Mouse (Mus musculus) CH12F3 (cell line): Measurements from ENCODE around the gene Cdkal1.

ENCODE experiments used
- in situ Hi-C: fragments of 300-500 bp; cut with MboI; formaldehyde crosslinking; loops from 2 replicates; pipeline ENCODE4 v1.14.3; 2020; ENCODE audit warnings: low sequenced_read_pairs

Cdkal1 gene

GRCm38 (mm10) chr13:29599646-29600045, 255.8 kb downstream of the Cdkal1 start:
- in situ Hi-C loops: loop anchor here (10.0 kb wide), 2 partner anchors 235 to 645 kb away; partner anchors contain the start of gene Sox4

DNA sequence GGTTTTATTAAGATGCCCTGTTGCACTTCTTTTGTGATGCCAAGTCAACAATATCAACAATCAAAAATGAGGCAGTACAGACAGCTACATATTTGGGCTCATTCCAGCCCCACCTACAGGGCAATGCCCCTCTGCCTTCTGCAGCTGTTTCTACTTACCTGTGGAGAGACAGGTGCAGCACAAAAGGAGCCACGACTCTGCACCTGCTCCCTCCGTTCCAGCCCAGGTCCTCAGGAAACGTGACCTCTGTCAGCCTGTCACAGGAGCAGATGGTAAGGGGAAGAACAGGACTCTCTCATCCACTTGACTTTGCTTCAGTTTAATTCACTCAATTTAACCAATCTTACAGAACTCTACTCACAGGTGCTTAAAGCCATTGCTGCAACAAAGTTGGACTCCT, 258.7 kb downstream of the Cdkal1 start:
- in situ Hi-C loops: no loop called here

- in situ Hi-C loops: no loop called here
Measured at GRCm38 (mm10) chr13:29593096-29593495, 262.4 kb downstream of the Cdkal1 start.

DNA sequence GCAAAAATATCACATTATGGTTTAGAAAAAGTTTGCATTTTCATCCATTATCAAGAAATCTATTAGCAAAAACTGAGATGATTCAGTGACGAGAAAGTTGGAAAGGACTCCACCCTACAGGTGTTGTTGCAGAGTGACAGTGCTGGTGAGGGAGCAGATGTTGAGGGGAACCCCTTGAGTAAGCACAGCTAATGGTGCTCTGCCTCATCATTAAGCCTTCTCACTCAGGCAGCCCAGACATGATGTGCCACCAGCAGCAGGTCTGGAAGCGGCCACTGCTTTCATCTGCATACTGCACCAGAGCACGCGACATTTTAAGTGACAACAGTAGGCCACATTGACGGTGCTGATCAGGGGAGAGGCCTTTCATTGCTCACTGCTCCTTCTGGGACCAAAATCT, 264.8 kb downstream of the Cdkal1 start:
- in situ Hi-C loops: no loop called here

DNA sequence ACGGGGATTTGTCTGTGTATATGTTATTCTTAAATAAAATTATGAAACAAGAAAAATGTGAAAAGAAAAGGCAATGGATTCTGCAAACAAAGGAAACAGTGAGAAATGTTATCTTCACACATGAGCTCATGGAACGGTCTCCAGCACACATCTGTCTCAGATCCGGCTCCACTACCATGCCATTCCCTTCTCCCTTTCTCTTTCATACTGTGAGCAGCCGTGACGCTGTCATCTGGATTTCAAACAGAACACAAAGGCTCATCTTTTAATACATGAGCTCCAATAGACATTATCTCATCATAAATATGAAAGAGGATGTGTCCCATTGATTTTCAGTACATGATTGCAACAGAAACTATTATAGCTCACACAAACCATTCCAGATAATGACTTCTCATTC, 265.3 kb downstream of the Cdkal1 start:
- in situ Hi-C loops: no loop called here

DNA sequence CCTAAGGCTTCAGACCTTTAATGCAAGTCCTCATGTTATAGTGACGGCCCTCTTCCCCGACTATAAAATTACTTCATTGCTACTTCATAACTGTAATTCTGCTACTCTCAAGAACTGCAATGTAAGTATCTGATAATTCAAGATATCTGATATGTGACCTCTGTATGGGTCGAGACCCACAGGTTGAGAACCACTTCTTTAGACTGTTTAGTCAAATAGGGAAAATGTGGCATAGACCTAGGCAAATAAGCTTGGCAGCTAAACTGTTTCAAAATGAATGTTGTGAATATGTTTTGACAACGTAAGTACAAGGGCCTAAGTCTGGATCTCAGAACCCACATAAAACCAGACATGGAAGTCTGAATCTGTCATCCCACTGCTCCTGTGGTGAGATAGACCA, 266.8 kb downstream of the Cdkal1 start:
- in situ Hi-C loops: no loop called here

- in situ Hi-C loops: no loop called here
Measured at GRCm38 (mm10) chr13:29581762-29582700, 273.4 kb downstream of the Cdkal1 start.

DNA sequence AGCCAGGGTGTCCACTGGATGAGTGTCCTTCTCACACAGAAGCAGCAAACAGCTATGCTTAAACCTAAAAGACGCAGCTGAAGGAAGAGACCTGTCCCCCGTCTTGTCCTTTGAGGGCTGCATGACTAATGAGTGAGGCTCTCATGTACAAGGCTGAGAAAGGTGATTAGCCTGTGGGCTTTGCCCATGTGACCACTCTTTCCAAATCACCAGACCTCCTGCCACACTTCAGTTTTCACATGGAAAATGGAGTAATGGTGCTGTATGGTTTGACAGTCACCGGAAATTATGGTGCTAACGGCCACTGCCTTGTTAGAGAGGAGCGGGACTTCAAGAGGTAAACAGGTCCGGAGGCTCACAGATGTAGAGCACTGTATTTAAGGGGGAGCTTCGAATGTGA, 274.7 kb downstream of the Cdkal1 start:
- in situ Hi-C loops: no loop called here

- in situ Hi-C loops: no loop called here
Measured at GRCm38 (mm10) chr13:29580009-29580408, 275.5 kb downstream of the Cdkal1 start.

GRCm38 (mm10) chr13:29578621-29579020, 276.9 kb downstream of the Cdkal1 start:
- in situ Hi-C loops: no loop called here

- in situ Hi-C loops: no loop called here
Measured at GRCm38 (mm10) chr13:29574784-29575183, 280.7 kb downstream of the Cdkal1 start.

DNA sequence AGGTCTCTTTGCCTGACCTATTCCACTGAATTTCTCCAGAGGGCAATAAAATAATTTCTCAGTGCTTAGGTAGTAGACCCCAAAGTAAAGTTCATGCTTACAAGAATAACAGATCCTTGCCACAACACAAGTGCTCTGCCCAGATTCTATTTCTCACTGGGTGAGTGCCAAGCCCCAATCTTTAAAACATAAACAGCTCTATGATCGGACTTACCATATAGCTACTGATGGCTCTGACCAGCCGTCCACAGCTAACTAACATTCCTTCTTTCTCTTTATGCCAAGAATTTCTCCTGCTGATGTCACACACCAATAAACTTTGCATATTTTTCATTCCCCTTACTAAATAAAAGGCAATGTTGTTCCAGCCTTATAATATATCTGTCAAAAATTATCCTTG, 283.0 kb downstream of the Cdkal1 start:
- in situ Hi-C loops: no loop called here

DNA sequence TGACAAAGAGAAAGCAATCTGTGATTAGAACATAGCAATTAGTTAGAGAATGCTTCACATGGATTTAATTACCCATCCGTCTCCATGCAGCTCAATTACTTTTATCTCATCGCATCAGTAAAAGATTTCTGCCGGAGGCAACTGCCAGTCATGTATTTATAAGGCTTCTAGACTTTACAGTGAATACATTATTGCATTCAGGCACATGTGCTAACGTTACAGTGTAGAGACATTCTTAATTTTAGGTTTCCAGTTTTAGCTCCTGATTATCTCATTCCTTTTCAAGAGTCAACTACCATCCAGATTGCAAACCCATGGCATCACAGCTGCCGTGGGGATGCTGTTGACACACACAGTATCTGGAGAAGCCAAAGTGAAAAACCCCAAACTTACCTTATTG, 289.8 kb downstream of the Cdkal1 start:
- in situ Hi-C loops: no loop called here

GRCm38 (mm10) chr13:29559188-29559587, 296.3 kb downstream of the Cdkal1 start:
- in situ Hi-C loops: no loop called here

DNA sequence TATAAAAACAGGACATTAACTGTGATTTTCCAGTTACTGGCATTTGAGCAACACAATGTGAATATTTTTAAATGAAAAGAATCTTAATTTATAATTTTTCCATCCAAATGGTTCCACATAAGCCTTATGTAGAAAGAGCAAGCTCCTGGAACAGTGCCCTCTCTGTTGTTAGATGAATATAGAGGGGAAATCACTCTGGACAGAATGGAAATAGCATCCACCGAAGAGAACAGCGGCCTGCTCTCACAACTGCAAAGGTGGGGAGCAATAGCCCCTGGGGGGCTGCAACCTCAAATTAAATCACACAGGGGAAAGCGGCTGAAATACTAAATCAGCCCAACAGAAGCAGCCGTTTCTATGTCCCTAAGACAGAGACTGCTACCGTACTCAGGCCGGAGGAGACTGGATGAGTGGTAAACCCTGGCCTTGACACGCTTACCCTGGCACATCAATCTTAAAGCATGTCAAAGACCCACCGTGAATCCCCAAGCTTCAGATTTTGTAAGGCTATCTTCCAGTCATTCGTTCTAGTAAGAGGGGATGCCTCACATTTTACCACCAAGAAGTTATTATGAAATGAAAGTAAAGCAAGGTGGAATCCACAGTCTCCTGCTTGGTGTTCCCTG, 300.2 kb downstream of the Cdkal1 start:
- in situ Hi-C loops: no loop called here

GRCm38 (mm10) chr13:29553792-29554191, 301.7 kb downstream of the Cdkal1 start:
- in situ Hi-C loops: no loop called here

- in situ Hi-C loops: no loop called here
Measured at GRCm38 (mm10) chr13:29552322-29552870, 303.1 kb downstream of the Cdkal1 start.

GRCm38 (mm10) chr13:29550886-29551285, 304.6 kb downstream of the Cdkal1 start:
- in situ Hi-C loops: no loop called here

DNA sequence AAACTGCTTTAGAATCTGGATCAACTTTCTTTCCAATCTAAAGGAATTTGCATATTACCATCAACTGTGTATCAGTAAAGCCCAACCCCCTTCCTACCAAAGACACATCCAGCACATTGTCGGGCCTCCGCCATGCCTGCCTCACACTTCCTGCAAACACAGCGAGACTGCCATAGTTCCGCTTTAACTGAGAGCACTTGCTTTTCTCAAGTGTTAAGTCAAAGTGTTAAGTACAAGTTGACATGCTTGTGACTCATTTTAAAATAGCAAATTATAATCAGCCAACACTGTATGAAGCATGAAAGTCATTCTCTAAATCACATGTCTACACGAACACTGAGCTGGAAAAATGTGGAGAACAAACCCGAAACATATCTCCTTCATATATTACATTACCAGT, 305.3 kb downstream of the Cdkal1 start:
- in situ Hi-C loops: no loop called here

GRCm38 (mm10) chr13:29549761-29550160, 305.7 kb downstream of the Cdkal1 start:
- in situ Hi-C loops: no loop called here

DNA sequence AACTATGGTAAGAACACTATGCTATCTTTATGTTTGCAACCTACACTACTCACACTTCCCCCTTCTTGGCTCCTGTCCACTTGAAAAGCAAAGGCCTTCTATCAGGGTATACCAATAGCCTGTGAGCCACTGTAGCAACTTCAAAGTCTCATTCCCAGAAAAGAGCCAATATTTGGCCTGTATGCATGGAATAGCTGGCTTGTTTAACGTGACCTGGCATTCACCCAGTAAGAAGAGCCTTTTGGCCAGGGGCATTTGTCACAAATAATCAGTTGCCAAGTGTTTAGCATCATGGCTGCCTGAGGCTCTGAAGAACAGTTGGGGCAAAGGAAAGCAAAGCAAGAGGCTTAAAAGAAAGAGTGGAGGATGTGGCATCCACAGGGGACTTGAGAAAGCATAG, 317.6 kb downstream of the Cdkal1 start:
- in situ Hi-C loops: no loop called here

DNA sequence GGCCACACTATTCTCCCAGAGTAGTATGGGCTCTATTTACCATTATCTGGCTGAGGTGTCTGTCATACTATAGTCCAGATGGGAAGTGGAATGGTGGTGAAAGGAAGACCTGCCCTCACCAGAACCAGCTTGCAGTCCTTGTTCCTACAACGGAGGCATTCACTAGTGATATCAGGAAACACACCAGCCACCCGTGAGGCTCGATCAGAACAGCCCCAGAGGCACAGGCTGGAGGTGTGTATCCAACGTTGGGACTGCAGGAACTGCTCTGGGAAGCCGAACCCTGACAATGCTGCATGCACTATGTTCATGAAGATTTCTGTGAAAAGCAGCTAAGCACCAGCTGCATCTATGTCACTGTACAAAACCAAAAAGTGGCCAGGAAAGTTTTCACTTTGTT, 321.9 kb downstream of the Cdkal1 start:
- in situ Hi-C loops: no loop called here
